Mouse (Mus musculus) kidney, adult 2 months (tissue): ENCODE data around the gene Kmt2c.

ENCODE experiments used
- CTCF ChIP-seq: fragments of 200-500 bp; conservative IDR thresholded peaks from 2 replicates; pipeline ENCODE4 v1.5.1; 2011; ENCODE audit warnings: low read depth, mild to moderate bottlenecking, control low read depth, low read length, moderate library complexity, mixed read lengths; ENCODE audit not compliant: insufficient read depth, insufficient read length
- POLR2A ChIP-seq: fragments of 200-500 bp; IDR thresholded peaks from one replicate; pipeline ENCODE4 v1.6.1; 2011; ENCODE audit warnings: low read depth, low read length, control low read depth

DNA sequence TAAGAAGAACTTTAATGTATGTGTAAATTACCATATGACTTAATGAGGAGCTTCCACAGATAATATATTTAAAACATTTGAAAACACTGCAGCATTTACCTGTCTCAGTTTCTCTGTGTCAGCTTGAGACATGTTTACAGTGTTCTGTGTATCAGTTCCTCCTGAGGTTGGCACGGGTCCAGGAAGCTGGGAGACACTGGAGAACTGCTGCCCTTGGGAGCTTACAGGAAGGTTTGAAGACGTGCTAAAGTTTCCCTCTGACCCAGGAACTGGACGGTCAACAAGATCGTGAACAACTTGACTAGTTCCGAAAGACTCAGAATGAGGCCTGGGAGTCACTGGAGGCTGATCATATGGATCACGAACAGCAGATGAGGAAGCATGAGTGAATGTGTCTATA, 184.7 kb downstream of the Kmt2c start:
- TF ChIP-seq CTCF (no peak), POLR2A (no peak)
